Mouse (Mus musculus) Muller cell, postnatal 12 days (primary cell): ENCODE data around the gene Ipp.

ENCODE experiments used
- DNase-seq: peaks from one replicate; pipeline ENCODE4 v3.0.0-alpha.2; 2015; ENCODE audit errors: inconsistent ontology term

Ipp gene

DNA sequence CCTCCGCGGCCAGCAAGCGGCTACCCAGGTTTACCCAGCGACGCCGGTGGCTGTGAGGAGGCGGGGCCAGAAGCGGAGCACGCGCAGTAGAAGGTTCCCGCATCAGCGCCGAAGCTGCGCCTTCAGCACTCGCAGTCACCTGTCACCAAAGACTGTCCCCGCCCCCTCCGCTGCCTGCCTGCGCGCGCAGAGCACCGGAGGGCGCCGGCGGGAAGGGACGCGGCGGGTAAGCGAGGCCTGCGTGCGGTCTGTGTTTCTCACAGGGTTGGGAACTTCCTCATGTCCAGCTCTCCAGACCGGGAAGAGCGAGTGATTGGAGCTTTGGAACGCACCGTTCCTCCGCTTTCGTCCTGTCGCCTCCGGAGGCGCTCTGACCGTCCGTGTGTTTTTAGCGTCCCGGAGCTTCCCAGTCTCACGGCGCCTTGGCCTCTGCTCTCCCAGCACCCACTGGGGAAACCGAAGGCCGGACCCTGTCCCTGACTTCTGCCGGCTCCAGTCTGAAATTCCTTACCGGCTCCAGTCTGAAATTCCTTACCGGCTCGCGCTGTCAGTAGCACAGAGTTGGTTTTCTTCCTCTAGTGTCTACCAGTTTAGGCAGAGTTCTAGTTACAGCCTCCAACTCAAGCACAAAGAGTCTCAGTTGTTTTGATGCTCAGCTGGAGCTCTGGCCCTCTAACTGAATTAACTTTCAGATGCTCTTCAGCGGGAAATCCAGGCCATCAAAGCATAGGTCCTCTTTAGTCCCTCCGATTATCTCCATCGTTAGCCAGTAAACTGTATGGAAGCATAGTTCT lies at the start of gene Ipp:
TSS of gene Ipp (plus strand) at position 125 of the 794 bp plus-strand sequence.
- peak; percentile 98 for DNase-seq

- no peak for DNase-seq
Observed at GRCm38 (mm10) chr4:116461943-116462342, 45.4 kb upstream of the Ipp start.

DNA sequence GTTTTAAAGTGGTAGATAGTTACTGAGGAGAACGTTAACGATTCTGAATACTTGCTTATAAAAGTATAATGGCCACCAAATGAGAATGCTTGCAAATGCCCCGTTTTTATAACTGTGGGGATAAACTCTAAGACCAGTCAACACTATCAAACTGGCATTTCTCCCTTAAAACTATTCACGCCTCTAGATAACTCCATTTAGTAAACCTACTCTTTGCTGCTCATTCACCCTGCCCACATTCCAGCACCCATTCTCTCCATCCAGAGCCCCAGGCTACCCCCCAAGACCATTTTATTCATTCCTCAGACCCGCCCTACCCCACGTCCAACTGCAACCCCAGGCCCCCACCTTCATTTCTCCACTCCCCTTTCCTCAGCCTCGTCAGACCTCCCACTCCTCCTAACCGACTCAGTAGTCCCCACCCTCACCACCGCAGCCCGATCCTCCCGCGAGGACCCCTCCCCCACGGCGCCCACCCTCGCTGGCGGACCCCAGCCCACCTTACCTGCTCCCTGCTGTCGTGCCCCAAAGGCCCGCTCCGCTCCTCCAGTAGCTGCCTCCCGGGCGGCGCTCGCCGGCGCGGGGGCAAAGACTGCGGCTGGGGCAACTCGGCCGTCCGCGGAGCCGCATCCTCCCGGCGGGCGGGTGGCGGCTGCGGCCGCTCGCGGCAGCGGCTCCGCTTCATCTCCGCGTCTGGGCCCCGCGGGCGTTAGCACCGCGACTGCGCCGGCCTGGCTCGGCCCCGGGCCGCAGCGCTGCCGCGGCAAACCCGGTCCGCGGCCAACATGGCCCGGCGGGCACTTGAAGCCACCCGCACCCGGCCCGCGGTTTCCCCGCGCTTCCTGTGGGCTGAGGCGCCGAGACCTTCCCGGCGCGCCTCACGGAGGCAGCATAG lies 43.9 kb upstream of the Ipp start:
- DNase-seq = peak; percentile 74

- DNase-seq = peak; percentile 94
Observed at GRCm38 (mm10) chr4:116464126-116464981, 43.0 kb upstream of the Ipp start, which contains the start of gene Mast2. TSS of gene Mast2 (minus strand) at chr4:116464183.

DNA sequence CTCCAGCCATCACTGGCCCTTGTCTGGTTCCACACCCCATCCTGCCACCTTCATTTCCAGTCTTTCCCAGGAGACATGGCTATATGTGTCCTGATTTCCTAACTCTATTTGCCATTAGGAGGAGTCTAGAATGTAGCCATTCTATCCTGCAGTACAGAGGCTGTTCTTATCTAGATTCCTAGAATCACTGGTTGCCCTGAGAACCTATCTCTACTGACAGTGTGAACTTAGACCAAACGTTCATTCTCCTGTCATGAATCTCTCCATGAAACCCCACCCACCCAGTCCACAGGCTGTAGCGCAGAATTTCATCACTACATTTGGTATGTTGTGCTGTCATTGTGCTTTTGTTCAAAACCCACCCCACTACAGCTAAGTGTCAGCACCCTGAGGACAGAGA lies 26.0 kb upstream of the Ipp start:
- no peak for DNase-seq

- DNase-seq = no peak
Observed at GRCm38 (mm10) chr4:116483476-116483875, 23.9 kb upstream of the Ipp start.

GRCm38 (mm10) chr4:116491119-116491536 lies 16.2 kb upstream of the Ipp start:
- peak; percentile 11 for DNase-seq

DNA sequence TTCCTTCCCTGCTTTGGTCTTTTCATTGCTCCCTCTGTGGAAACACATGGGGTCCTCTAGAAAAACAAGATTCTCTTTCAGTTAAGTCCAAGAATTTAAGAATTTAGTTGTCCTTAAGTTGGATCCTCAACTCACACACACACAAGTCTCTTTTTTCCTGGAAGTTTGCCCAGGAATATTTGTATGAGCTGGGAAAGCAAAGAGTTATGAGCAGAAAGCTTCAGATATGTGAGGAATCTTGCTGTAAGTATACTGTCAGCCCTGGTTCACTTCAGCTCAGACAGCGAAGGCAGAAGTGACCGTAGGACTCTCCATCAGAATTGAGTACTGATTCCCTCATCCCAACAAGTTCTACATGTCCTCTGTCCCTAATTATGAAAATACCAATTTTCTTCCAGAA lies 15.5 kb upstream of the Ipp start:
- peak; percentile 79 for DNase-seq

DNA sequence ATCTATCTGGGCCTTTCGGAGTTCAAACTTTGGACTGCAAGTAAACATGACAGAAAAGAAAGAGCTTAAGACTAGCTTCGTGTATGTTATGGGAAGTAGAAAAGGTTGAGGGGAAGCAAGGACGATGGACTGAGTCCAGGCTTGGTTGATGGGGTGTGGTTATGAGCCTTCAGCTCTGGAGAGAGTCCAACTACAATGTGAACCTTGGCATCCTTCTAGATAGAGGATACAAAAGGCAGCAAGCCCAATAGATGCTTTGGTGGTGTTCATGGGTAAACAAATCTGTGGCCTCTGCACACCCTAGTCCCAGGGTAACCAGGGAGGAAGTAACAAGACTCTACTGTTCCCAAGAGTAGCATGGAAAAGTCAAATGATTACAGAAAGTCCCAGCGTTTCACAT lies 14.9 kb upstream of the Ipp start:
- no peak for DNase-seq

GRCm38 (mm10) chr4:116493646-116494045 lies 13.7 kb upstream of the Ipp start:
- no peak for DNase-seq

DNA sequence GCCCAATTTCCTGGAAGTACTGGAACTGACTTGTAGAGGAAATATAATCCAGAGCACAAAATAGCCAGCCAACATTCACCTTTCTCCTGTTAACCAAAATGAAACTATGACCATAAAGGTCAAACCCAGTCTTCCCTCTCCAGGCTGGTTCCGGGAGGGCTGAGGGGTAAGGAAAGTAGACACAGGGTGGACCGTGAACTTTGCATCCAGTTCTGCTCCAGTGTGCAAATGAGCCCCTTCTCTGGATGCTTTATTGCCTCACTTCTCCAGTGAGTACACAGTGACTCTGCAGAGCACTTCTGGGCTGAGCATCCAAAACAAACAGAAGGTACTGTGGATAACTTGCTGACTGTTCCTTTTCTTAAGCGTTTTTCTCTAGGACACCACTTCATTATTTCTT lies 7.4 kb upstream of the Ipp start:
- DNase-seq = no peak

DNA sequence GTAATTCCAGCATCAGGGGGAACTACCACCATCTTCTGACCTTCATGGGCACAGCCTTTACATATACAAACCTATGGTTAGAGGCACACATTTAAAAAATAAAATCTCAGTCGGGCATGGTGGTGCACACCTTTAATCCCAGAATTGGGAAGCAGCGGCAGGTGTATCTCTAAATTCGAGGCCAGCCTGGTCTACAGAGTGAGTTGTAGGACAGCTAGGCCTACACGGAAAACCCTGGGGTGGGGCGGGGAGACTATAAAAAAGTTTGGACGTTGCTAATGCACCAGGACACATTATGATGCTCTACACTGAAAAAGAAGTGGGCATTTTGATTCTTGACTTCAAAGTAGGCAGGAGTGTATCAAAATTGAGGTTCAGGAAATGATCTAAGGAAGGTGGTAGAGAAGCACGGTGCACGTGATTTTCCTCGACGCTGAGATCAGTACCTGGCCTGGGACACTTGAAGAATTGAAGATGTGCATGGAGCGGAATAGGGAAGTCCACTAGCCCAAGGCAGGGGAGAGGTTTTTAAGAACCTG lies 394 bp upstream of the Ipp start:
- DNase-seq = no peak

DNA sequence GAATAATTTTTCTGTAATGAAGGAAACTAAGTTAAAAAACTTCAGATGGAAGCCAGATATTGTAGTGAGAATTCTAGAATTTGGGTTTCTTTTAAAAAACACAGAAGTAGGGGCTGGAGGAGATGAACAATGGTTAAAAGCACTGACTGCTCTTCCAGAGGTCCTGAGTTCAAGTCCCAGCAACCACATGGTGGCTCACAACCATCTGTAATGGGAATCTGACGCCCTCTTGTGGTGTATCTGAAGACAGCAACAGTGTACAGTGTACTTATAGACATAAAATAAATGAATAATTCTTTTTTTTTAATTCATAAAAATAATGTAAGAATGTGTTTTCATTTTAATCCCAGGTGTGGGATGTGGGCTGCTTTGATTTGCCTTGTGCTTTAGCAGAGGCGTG lies 23.8 kb downstream of the Ipp start:
- no peak for DNase-seq

- peak; percentile 32 for DNase-seq
Observed at GRCm38 (mm10) chr4:116536351-116536750, 29.0 kb downstream of the Ipp start.

- DNase-seq = no peak
Observed at GRCm38 (mm10) chr4:116537737-116538136, 30.4 kb downstream of the Ipp start.

- no peak for DNase-seq
Observed at GRCm38 (mm10) chr4:116550432-116550831, 43.1 kb downstream of the Ipp start.

DNA sequence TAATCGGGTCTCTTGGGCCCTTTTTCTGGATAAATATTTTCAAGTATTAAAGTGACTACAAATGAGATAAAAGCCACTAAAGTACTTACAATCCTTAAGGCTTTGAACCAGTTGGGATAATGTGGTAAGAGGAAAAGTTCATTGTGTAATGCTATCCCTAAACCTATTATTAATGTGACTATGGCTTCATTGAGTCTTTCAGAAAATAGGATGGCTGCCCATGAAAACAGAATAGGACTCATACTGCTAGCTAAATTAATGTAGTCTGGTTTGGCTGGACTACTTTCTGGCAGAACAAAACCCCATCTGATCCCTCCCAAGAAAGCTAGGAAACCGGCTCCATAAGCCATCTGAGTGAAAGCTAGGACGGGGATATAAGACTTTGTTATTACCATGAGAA lies 45.7 kb downstream of the Ipp start:
- no peak for DNase-seq

GRCm38 (mm10) chr4:116555413-116556300 lies 48.3 kb downstream of the Ipp start, which contains the start of gene Tmem69:
TSS of gene Tmem69 (minus strand) at chr4:116555936.
- peak; percentile 73 for DNase-seq

- DNase-seq = peak; percentile 95
Observed at GRCm38 (mm10) chr4:116556561-116557305, 49.4 kb downstream of the Ipp start.
